Mouse (Mus musculus): Measurements from ENCODE around the gene Noc2l.

Gene Noc2l

GRCm38 (mm10) chr4:156235808-156236533, at the start of gene Noc2l:
Gene Noc2l, plus strand, starts transcription at chr4:156236010.
- DNase-seq = peak; percentile 91

- DNase-seq = no peak
These were observed 47.5 kb upstream of the Noc2l start for GRCm38 (mm10) chr4:156188162-156188810.

GRCm38 (mm10) chr4:156188811-156189323, 46.9 kb upstream of the Noc2l start:
- DNase-seq = peak; percentile 60

- peak; percentile 80 for DNase-seq
These were observed 43.2 kb upstream of the Noc2l start for GRCm38 (mm10) chr4:156192421-156193199.

DNA sequence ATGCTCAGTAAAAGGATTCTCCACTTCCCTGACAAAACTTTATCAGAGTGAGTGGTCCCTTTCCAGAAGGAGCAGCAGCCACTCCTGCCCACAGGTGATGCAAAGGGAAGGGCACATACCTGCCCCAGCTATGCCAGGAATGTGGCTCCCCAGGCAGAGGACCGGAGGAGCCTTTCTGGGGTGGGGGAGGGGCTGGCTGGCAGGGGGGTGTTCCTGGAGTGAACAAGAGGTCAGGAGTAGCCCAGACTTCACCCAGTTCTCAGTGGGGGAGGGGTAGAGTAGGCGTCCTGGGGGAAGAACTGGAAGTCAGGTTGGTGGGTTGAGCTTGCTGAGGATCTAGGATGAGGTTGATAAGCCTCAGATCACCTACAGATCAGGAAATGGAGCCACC, 42.6 kb upstream of the Noc2l start:
- peak; percentile 52 for DNase-seq

DNA sequence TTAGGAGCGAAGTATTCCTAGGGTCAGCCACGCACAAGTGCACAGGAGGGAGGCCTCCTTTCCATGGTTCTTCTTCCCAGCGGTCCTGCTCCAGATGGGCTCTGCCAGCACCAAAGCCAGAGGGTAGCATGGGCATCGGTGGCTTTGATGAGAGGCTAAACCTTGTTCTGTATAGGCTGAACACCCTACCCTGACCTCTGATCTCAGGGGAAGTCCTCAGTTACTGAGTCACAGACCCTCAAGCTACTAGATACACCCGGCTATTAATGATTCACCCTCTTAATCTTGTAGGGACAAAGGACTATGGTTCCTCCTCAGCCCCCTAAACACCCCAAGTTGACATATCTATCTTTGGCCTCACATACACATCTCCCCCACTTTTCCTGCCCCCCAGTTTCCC, 41.9 kb upstream of the Noc2l start:
- no peak for DNase-seq

GRCm38 (mm10) chr4:156194346-156194745, 41.5 kb upstream of the Noc2l start:
- DNase-seq = no peak

- peak; percentile 58 for DNase-seq
These were observed 39.6 kb upstream of the Noc2l start for GRCm38 (mm10) chr4:156195927-156196870.

DNA sequence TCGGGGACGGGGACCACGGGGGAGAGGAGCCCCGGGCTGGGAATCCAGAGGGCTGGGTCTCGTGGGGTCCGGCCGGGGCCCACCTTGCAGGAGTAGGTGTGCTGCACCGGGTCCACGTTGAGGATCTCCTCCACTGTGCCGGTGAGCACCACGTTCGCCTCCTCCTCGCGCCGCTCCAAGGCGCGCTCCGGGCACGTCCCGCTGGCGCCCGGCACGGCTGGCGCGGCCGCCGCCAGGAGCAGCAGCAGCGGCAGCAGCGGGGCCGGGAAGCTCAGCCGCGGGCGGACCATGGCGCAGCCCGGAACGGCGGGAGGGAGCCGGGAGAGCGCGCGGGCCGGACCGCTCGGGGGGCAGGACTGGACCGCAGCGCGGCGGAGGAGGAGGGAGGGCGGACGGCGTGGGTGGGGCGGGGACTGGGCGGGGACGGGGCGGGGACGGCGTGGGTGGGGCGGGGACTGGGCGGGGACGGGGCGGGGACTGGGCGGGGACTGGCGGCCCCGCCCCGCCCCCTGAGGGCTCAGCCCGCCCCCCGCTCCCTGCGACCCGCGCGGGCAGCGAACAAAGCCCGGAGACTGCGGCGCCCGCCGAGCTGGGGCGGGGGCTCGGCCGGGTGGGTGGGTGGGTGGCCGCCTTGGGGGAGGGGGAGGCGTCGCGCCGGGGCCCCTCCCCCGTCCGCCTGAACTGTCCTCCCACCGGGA, 38.5 kb upstream of the Noc2l start, which contains the start of gene Agrn:
Gene Agrn (minus strand): TSS at position 358 of the 698 bp plus-strand sequence.
- DNase-seq = peak; percentile 78

DNA sequence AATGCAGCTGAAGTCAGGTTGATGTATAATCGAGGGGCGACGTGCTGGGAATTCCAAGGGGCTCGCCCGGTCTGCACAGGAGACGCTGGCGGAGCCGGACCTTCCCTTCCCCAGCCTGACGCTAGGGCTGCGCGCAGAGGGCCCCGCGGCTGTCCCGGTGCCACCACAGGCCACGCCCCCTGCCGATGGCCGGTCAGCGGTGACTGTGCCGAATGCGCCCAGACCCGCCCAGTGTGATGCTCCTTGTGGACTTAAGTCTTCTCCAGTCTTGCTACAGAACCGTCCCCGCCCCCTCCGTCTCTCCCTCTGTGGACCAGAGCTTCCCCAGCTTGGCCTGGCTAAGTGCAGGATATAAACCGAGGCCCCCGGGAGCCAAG, 38.0 kb upstream of the Noc2l start:
- DNase-seq = peak; percentile 88

GRCm38 (mm10) chr4:156200623-156201475, 35.0 kb upstream of the Noc2l start, which contains the start of gene Isg15:
Gene Isg15, minus strand, starts transcription at chr4:156200818.
- DNase-seq = no peak

GRCm38 (mm10) chr4:156202462-156202893, 33.3 kb upstream of the Noc2l start:
- DNase-seq = no peak

- peak; percentile 59 for DNase-seq
These were observed 32.8 kb upstream of the Noc2l start, which contains the start of gene AW011738 for GRCm38 (mm10) chr4:156203001-156203412. Gene AW011738, plus strand, starts transcription at chr4:156203304.

- DNase-seq = peak; percentile 31
These were observed 32.2 kb upstream of the Noc2l start for GRCm38 (mm10) chr4:156203413-156204131.

DNA sequence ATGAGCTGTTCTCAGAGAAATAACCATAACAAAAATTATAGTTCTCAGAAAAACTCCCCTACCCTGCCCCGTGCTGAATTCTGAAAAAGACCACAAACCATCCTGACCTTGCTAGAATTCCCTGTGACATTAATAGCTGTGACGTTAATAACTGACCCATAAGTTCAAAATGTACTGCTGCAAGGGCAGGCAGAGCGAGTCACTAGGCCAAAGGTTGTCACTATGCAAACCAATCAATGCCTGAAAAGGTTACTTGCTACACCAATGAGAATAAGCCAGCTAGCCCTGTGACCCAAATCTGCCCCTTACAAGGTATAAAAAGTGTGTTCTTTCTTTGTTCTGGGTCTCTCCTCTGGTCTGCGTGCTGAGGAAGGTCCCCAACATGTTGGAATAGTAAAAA, 26.9 kb upstream of the Noc2l start:
- no peak for DNase-seq

DNA sequence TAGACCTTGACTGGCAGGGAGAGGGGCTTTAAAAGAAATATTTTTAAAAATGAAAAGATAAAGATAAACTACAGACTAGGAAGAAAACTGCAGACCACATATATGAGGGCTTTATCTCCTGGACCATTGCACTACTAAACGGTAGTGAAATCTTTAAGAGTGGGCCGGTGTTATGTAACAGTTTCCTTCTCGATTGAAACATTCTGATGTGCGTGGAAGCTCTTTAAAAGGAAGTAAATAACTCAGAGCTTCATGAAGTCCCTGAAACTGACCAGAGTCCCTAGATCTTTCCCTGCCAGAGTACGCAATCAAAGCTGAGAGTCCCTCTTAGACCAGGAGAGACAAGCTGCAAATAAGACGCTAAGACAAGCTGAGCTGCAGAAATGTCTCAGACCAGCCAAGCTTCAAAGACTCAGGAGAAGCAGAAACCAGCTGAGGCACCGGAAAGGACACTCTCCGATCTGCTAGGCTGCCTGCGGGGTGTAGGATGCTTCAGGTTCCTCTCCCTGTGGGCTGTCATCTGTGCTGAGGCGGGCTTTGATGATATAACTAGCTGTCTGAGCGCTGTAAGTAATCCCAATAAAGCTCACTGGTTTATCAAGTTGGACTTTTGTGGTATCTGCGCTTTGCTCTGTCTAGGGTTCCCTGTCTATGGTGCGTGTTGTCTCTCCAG, 25.7 kb upstream of the Noc2l start:
- no peak for DNase-seq

DNA sequence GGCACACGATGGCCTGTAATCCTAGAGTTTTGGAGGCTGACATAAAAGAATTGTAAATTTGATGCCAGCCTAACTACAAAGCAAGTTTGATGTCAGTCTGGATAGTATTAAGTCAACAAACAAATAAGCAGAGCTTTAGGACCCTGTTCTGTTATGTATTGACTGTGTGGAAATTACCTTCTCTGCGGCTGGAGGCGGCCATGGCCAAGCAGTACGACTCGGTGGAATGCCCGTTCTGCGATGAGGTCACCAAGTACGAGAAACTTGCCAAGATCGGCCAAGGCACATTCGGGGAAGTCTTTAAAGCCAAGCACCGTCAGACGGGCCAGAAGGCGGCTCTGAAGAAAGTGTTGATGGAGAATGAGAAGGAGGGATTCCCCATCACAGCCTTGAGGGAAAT, 22.7 kb upstream of the Noc2l start:
- no peak for DNase-seq

GRCm38 (mm10) chr4:156215649-156216048, 20.2 kb upstream of the Noc2l start, which contains the start of gene Perm1:
Gene Perm1, plus strand, starts transcription at chr4:156215868.
- peak; percentile 65 for DNase-seq

GRCm38 (mm10) chr4:156216196-156216595, 19.6 kb upstream of the Noc2l start:
- DNase-seq = no peak

Data from kidney, adult 18-20 months (tissue).